Comparison of ENCODE assay signal across 18 mouse cellular contexts in genomic region chr8:114469208-114469590, GRCm38 (mm10). TPM values are rescaled to one million over a fixed set of nuclear protein-coding genes. Genes with fewer than 3 reads are reported as not detected.
DNase-seq lines count a peak whose midpoint lies in the region; ATAC-seq and TF ChIP-seq lines count a peak whose summit lies in the region.
"Had no signal": no experiment of that assay in that cellular context is flagged by ENCODE, and none has a peak within 500 bp of the region (broad histone marks: within the 10 kb centered on the region; RNA-seq: fewer than 3 reads in every experiment).

No protein-coding gene starts in this region.

- no peaks in the 10 kb centered on the region for H3K27me3 ChIP-seq in forebrain, embryonic 14.5 days (replicated peaks; ENCODE audit: control insufficient read depth, insufficient read depth, low read length)
- H3K27me3 ChIP-seq in forebrain, embryonic 16.5 days (replicated peaks; ENCODE audit: control insufficient read depth, insufficient read depth, low read length), result no peaks in the 10 kb centered on the region
- no peaks in the 10 kb centered on the region for H3K27me3 ChIP-seq in kidney, postnatal 0 days (ENCODE audit: insufficient read depth, low read length)
- no peaks in the 10 kb centered on the region for H3K27me3 ChIP-seq in neural tube, embryonic 13.5 days
- no peaks in the 10 kb centered on the region for H3K27me3 ChIP-seq in stomach, postnatal 0 days (ENCODE audit: control insufficient read depth, insufficient read depth, low read length)
- H3K27me3 ChIP-seq: intestine, embryonic 15.5 days had no signal

- TF ChIP-seq CTCF in kidney, postnatal 0 days (IDR thresholded peaks at IDR 0.05; ENCODE audit: low read depth), result 0 out of 2 replicates have a peak, but pooled peaks have one; percentile 10
- 0 out of 2 replicates have a peak, but pooled peaks have one; percentile 14 for TF ChIP-seq CTCF in stomach, postnatal 0 days (IDR thresholded peaks at IDR 0.05; ENCODE audit: low read depth)

- no peaks in the 10 kb centered on the region for H3K36me3 ChIP-seq in forebrain, embryonic 14.5 days (ENCODE audit: control insufficient read depth, insufficient read depth, low read length)
- no peaks in the 10 kb centered on the region for H3K36me3 ChIP-seq in forebrain, embryonic 16.5 days (ENCODE audit: control insufficient read depth, insufficient read depth)
- no peaks in the 10 kb centered on the region for H3K36me3 ChIP-seq in kidney, postnatal 0 days (ENCODE audit: insufficient read depth, low read length)
- no peaks in the 10 kb centered on the region for H3K36me3 ChIP-seq in neural tube, embryonic 13.5 days
- 0 out of 2 replicates have a peak, but pooled peaks cover 2% of the 10 kb centered on the region for H3K36me3 ChIP-seq in stomach, postnatal 0 days (ENCODE audit: control insufficient read depth, insufficient read depth, low read length)
- H3K36me3 ChIP-seq: intestine, embryonic 15.5 days had no signal

- no peaks in the 10 kb centered on the region for H3K9me3 ChIP-seq in forebrain, embryonic 14.5 days (replicated peaks; ENCODE audit: control insufficient read depth, low read length)
- H3K9me3 ChIP-seq in forebrain, embryonic 16.5 days (ENCODE audit: control insufficient read depth, low read length), result no peaks in the 10 kb centered on the region
- no peaks in the 10 kb centered on the region for H3K9me3 ChIP-seq in kidney, postnatal 0 days (replicated peaks; ENCODE audit: low read length)
- H3K9me3 ChIP-seq in neural tube, embryonic 13.5 days, result no peaks in the 10 kb centered on the region
- no peaks in the 10 kb centered on the region for H3K9me3 ChIP-seq in stomach, postnatal 0 days (ENCODE audit: control insufficient read depth, low read length)
- H3K9me3 ChIP-seq: intestine, embryonic 15.5 days had no signal

- no peak overlapping the region for H3K9ac ChIP-seq in forebrain, embryonic 14.5 days (ENCODE audit: low read length)
- H3K9ac ChIP-seq in forebrain, embryonic 16.5 days (replicated peaks; ENCODE audit: low read depth, low read length), result no peak overlapping the region
- H3K9ac ChIP-seq in kidney, postnatal 0 days (ENCODE audit: low read depth, low read length), result no peak overlapping the region
- no peak overlapping the region for H3K9ac ChIP-seq in neural tube, embryonic 13.5 days
- H3K9ac ChIP-seq in stomach, postnatal 0 days (ENCODE audit: low read length), result no peak overlapping the region
- H3K9ac ChIP-seq: intestine, embryonic 15.5 days had no signal

- DNase-seq in forebrain, embryonic 14.5 days (ENCODE audit: low spot score), result no peak
- DNase-seq in kidney, postnatal 0 days (ENCODE audit: low spot score), result no peak
- no peak for DNase-seq in kidney, postnatal 36 days
- no peak for DNase-seq in neural tube, embryonic 10.5 days (ENCODE audit: extremely low spot score, low spot score)
- no peak for DNase-seq in stomach, postnatal 0 days (ENCODE audit: low spot score)
- DNase-seq: adrenal gland, adult 8-10 months; cerebellum, adult 11-12 months; cerebellum, postnatal 36 days; gastrocnemius, postnatal 14 days had no signal

- H3K4me2 ChIP-seq in forebrain, embryonic 14.5 days (ENCODE audit: low read length), result no peak overlapping the region
- H3K4me2 ChIP-seq in forebrain, embryonic 16.5 days (ENCODE audit: low read length), result no peak overlapping the region
- no peak overlapping the region for H3K4me2 ChIP-seq in kidney, postnatal 0 days (ENCODE audit: low read length)
- no peak overlapping the region for H3K4me2 ChIP-seq in neural tube, embryonic 13.5 days
- H3K4me2 ChIP-seq in stomach, postnatal 0 days (replicated peaks; ENCODE audit: low read depth), result no peak overlapping the region
- H3K4me2 ChIP-seq: heart, embryonic 11.5 days; intestine, embryonic 15.5 days had no signal

- no peaks in the 10 kb centered on the region for H3K4me1 ChIP-seq in forebrain, embryonic 14.5 days (ENCODE audit: control insufficient read depth, insufficient read depth, low read length)
- H3K4me1 ChIP-seq in forebrain, embryonic 16.5 days (replicated peaks; ENCODE audit: control insufficient read depth, insufficient read depth, low read length), result no peaks in the 10 kb centered on the region; the same call in 1 of the 2 replicates
- no peaks in the 10 kb centered on the region for H3K4me1 ChIP-seq in kidney, postnatal 0 days (replicated peaks; ENCODE audit: insufficient read depth, low read length)
- H3K4me1 ChIP-seq in neural tube, embryonic 13.5 days (replicated peaks), result peaks cover 15% of the 10 kb centered on the region
- H3K4me1 ChIP-seq in stomach, postnatal 0 days (replicated peaks; ENCODE audit: control insufficient read depth, insufficient read depth), result no peaks in the 10 kb centered on the region
- H3K4me1 ChIP-seq: intestine, embryonic 15.5 days had no signal

- no peak for TF ChIP-seq EP300 in stomach, postnatal 0 days (optimal IDR thresholded peaks at IDR 0.05)

- WGBS in forebrain, embryonic 14.5 days, result 89% methylated on average over 10 of the region's 10 CpGs
- 89% methylated on average over 10 of the region's 10 CpGs for WGBS in forebrain, embryonic 16.5 days
- WGBS in kidney, postnatal 0 days, result 95% methylated on average over 10 of the region's 10 CpGs
- 90% methylated on average over 10 of the region's 10 CpGs for WGBS in neural tube, embryonic 13.5 days
- WGBS in stomach, postnatal 0 days, result 88% methylated on average over 10 of the region's 10 CpGs

- H3K4me3 ChIP-seq in forebrain, embryonic 14.5 days (ENCODE audit: low read depth, low read length), result no peak overlapping the region
- H3K4me3 ChIP-seq in forebrain, embryonic 16.5 days (replicated peaks; ENCODE audit: low read length), result no peak overlapping the region
- H3K4me3 ChIP-seq in kidney, postnatal 0 days (replicated peaks; ENCODE audit: low read depth, low read length), result no peak overlapping the region
- no peak overlapping the region for H3K4me3 ChIP-seq in neural tube, embryonic 13.5 days
- no peak overlapping the region for H3K4me3 ChIP-seq in stomach, postnatal 0 days (ENCODE audit: low read depth, low read length)
- H3K4me3 ChIP-seq: intestine, embryonic 15.5 days had no signal

- 0 out of 2 replicates have a peak overlapping the region, but pooled peaks have one; percentile 15 for H3K27ac ChIP-seq in forebrain, embryonic 14.5 days (ENCODE audit: low read depth, low read length)
- no peak overlapping the region for H3K27ac ChIP-seq in forebrain, embryonic 16.5 days (ENCODE audit: low read length)
- H3K27ac ChIP-seq in kidney, postnatal 0 days, result no peak overlapping the region
- peak overlapping the region; percentile 67 for H3K27ac ChIP-seq in neural tube, embryonic 13.5 days (replicated peaks)
- H3K27ac ChIP-seq in stomach, postnatal 0 days (replicated peaks), result no peak overlapping the region
- H3K27ac ChIP-seq: intestine, embryonic 15.5 days had no signal

- no peak; the same call in 1 of the 2 replicates for ATAC-seq in forebrain, embryonic 14.5 days
- no peak for ATAC-seq in forebrain, embryonic 16.5 days
- ATAC-seq in kidney, postnatal 0 days (replicated peaks; ENCODE audit: low FRiP score, low read depth), result no peak
- ATAC-seq in neural tube, embryonic 13.5 days (ENCODE audit: low read depth), result no peak
- no peak for ATAC-seq in stomach, postnatal 0 days (ENCODE audit: low FRiP score, low TSS enrichment)
- ATAC-seq in CD4-positive, CD25-positive, alpha-beta regulatory T cell, adult 4 months, result no peak
- ATAC-seq: intestine, embryonic 15.5 days had no signal

RNA-seq across cellular contexts. Expression of gene Wwox, which starts 29.7 kb away (rescaled TPM):
- polyA plus RNA-seq in forebrain, embryonic 14.5 days (2014; fragmentation: Nextera tagmentation; extraction: Ambion mirVana), result 8.9 and 9.3 TPM in 2 replicates
- polyA plus RNA-seq in forebrain, embryonic 16.5 days (2015; fragmentation: Nextera tagmentation; extraction: Ambion mirVana), result 9.6 and 11.4 TPM in 2 replicates
- polyA plus RNA-seq in kidney, postnatal 0 days (2015; fragmentation: Nextera tagmentation; extraction: Ambion mirVana), result 16.3 and 18.6 TPM in 2 replicates
- polyA plus RNA-seq in neural tube, embryonic 13.5 days (2015; fragmentation: Nextera tagmentation; extraction: Ambion mirVana), result 12.8 and 13.6 TPM in 2 replicates
- 9.2 and 10.2 TPM in 2 replicates for polyA plus RNA-seq in stomach, postnatal 0 days (2015; fragmentation: Nextera tagmentation; extraction: Ambion mirVana)
- polyA plus RNA-seq in CD4-positive, CD25-positive, alpha-beta regulatory T cell, adult 4 months (2017; shearing (Covaris generic)), result 10 to 100 TPM; 13.6 to 20.6 TPM

RNA-seq across cellular contexts. Expression of gene Clec3a, which starts 51.3 kb away (rescaled TPM):
- not detected in 2 replicates for polyA plus RNA-seq in forebrain, embryonic 14.5 days (2014; fragmentation: Nextera tagmentation; extraction: Ambion mirVana)
- 0.76 TPM in 1 of 2 replicates, not detected in the other for polyA plus RNA-seq in forebrain, embryonic 16.5 days (2015; fragmentation: Nextera tagmentation; extraction: Ambion mirVana)
- not detected in 2 replicates for polyA plus RNA-seq in kidney, postnatal 0 days (2015; fragmentation: Nextera tagmentation; extraction: Ambion mirVana)
- polyA plus RNA-seq in neural tube, embryonic 13.5 days (2015; fragmentation: Nextera tagmentation; extraction: Ambion mirVana), result not detected in 2 replicates
- not detected in 2 replicates for polyA plus RNA-seq in stomach, postnatal 0 days (2015; fragmentation: Nextera tagmentation; extraction: Ambion mirVana)
- polyA plus RNA-seq in CD4-positive, CD25-positive, alpha-beta regulatory T cell, adult 4 months (2017; shearing (Covaris generic)), result not detected
- polyA plus RNA-seq: heart, embryonic 11.5 days; intestine, embryonic 15.5 days; kidney, embryonic 16.5 days; liver, embryonic 16.5 days; midbrain, embryonic 14.5 days; small intestine, adult 2 months had no signal

Comparison
In these comparisons a context has a peak if more than half of its experiments do, and no peak if none do; other contexts are left out.
1. H3K27ac ChIP-seq: peak in forebrain, embryonic 14.5 days (single experiment) and neural tube, embryonic 13.5 days (single experiment); none in forebrain, embryonic 16.5 days (single experiment), kidney, postnatal 0 days (single experiment) and stomach, postnatal 0 days (single experiment).